Mouse (Mus musculus): ENCODE results near the gene Ggcx. TPM values are rescaled to one million over a fixed set of nuclear protein-coding genes. Genes with fewer than 3 reads are reported as not detected.

Ggcx gene
- 10 to 100 TPM; 21.7 to 24.4 TPM for total RNA-seq (2021)
- long read RNA-seq, experiment 1, transcript Ggcx-201 (15 exons, 2,929 nt) = major isoform, 7 of 13 reads
- long read RNA-seq, experiment 1, partial matches to known transcripts = 4 of 13 reads
- long read RNA-seq, experiment 1, other reads (novel, unspliced or antisense) = 2 of 13 reads
- long read RNA-seq, experiment 2, transcript Ggcx-201 (15 exons, 2,929 nt) = major isoform, 8 of 11 reads
- long read RNA-seq, experiment 2, partial matches to known transcripts = 2 of 11 reads
- long read RNA-seq, experiment 2, other reads (novel, unspliced or antisense) = 1 of 11 reads

GRCm38 (mm10) chr6:72414076-72414756 lies at the start of gene Ggcx:
Gene Ggcx (plus strand): TSS chr6:72414308.
- peak; percentile 89 to 94 for DNase-seq (ENCODE audit: low spot score in 2 of 2)

DNA sequence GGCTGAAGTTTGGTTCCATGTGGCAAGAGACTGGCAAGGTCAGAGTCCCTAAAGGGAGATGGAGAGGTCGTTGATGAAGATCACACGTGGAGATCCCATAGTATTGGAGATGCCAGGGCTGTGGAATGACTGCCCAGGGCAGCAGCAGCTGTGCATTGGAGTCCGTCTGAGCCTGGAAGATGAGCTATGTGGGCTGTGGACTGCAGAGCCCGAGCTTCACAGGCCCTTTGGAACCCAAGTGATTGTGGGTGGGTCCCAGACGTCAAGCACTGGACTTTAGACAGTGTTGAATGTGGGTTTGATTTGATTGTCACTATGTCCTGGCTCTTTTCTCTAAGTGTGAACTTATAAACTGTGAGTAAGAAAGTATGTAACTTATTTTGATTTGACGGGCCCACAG lies 49.1 kb upstream of the Ggcx start:
- no peak for DNase-seq (ENCODE audit: low spot score in 2 of 2)

- no peak for DNase-seq (ENCODE audit: low spot score in 2 of 2)
These were observed 47.8 kb upstream of the Ggcx start for GRCm38 (mm10) chr6:72366304-72366703.

DNA sequence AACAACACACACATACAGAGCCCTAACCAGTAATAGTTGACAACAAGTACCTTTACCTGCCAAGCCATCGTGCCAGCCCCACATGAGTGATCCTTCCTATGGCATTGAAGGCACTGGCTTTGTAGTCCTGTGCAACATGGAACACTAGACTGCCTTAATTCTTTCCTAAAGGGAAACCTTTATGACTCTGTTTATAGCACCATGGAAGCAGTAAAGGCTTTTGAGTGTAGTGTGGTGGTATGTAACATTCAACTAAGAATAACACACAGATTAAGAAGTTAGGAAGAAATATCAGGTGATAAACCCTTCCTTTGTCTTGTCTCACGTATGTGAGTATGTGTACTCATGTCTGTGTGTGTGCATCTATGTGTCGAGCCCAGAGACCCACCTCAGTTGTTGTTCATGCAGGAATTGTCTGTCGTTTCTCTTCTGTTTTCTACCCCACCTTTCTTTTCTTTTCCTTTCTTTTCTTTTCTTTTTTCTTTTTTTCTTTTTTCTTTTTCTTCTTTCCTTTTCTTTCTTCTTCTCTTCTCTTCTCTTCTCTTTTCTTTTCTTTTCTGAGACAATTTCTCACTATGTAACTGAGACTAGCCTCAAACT lies 47.2 kb upstream of the Ggcx start, which contains the start of gene Rnf181:
Gene Rnf181, minus strand, starts transcription at position 113 of the 600 bp plus-strand sequence.
- DNase-seq (ENCODE audit: low spot score in 2 of 2) = no peak

DNA sequence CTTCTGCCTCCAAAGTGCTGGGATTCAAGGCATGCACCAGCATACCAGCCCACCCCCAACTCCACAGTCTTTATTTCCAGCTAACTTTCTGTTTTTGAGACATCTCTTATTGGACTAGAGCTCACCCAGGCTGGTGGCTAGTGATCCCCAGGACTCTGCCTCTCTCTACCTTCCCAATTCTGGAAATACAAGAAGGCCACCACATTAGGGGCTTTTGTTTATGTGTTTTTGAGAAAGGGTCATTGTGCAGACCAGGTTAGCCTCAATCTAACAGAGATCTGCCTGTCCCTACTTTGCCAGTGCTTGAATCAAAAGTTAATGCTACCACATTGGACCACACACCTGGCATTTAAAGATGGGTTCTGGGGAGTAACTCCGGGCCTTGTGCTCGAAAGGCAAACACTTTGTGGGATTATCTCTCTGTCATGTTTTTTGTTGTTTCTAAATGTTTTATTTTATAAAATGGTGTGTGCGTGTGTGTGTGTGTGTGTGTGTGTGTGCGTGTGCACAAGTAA lies 46.6 kb upstream of the Ggcx start:
- DNase-seq (ENCODE audit: low spot score in 2 of 2) = no peak

DNA sequence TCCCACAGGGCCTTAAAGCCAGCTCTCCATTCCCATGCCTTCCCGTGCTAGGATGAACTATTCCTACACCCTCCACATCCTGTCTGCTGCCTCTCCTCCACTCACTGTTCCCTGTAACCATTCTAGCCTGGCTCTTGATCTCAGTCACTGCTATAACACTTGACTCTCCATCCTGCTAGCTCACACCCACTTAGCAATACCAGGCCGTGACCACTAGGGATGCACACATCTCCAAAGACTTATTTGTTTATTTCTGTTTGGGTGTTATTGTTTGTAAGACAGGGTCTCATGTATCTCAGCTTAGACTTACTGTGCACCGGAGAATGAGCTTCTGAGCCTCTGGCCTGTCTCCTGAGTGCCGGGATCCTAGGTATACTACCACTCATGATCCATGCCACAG lies 44.6 kb upstream of the Ggcx start:
- DNase-seq (ENCODE audit: low spot score in 2 of 2) = no peak

DNA sequence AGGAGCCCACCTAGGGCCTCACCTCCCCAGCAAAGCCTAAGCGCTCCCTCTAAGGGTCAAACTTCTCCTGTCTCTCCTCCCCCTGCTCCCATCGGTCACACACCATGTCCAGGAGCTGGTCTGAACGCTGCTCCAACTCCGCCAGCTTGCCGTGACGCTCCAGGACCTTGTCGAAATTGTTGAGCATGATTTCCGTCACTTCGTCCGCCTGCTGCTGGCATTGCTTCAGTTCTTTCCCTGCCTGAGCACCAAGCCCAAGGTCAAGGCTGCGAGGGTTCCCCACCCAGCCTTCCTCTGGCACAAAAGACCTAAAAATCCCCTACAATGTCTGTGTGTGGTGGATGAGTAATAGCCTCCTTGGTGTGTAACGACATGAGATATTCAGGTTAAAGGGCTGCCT lies 44.0 kb upstream of the Ggcx start:
- DNase-seq (ENCODE audit: low spot score in 2 of 2) = no peak

DNA sequence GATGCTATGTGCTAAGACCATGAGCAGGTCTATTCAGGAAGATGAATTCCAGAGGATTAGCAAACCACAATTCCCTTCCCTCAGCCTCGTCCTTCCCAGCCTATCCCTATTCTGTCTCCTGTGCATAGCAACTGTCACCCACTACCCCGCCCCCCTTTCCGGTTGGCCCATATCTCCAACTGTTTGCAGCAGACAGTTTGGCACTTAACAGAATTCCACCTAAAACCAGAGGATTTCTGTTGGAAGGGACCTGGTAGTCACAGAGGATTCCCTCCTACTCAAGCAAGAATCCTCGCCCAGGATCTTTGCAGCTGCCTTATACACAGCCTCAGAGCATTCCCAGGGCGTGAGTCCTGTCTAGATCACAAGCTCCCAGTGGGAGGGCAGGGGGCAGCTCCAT lies 43.0 kb upstream of the Ggcx start:
- DNase-seq (ENCODE audit: low spot score in 2 of 2) = peak; percentile 54 to 59

DNA sequence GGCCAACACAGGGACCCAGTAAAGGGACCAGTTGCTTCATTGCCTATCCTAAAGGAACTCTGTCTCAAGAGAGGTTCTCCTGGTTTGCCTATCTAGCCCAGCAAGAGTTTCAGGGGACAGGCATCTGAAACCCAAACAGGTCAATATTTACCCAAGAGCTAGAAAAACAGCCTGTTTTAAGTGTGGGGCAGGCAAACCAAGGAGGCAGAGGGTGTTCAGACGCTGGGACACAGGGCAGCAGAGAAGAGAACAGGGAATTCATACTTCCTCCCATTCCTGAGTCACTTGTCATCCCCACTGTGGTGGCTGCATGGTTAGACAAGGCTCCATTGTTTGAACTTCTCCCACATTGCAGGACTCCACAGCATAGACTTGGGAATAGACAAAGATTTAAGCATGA lies 42.5 kb upstream of the Ggcx start:
- no peak for DNase-seq (ENCODE audit: low spot score in 2 of 2)

- no peak for DNase-seq (ENCODE audit: low spot score in 2 of 2)
These were observed 40.9 kb upstream of the Ggcx start for GRCm38 (mm10) chr6:72373184-72373583.

GRCm38 (mm10) chr6:72374206-72374605 lies 39.9 kb upstream of the Ggcx start:
- DNase-seq (ENCODE audit: low spot score in 2 of 2) = no peak

DNA sequence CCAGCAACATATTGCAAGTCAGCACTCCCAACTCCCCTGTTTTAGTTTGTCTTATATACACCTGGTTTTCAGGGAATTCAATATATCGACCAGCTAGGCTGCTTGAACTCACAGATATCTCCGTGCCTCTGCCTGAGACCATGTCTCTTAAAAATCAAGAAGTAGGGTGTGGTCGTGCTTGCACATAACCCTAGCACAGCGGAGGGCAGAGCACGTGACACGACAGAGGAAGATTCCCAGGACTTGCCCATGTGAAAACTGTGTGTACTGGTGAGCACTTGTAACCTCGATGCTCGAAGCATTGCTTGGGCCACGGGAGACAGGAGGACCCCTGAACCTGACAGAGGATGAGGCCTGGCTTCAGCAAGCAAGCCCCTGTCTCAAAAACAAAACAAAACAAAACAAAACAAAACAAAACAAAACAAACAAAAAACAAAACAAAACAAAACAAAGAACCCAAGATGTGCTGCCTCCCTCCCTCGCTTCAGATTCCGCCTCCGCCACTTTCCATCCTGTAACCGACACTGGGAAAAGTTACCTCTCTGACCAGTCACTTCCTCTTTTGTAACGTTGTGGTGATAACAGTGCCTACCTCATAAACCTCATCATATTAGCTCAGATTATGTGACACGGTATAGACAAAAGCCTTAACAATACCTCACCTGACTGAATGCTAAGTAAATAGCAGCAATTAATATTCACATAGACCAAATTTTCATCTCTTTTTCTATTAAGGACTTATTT lies 39.1 kb upstream of the Ggcx start:
- no peak for DNase-seq (ENCODE audit: low spot score in 2 of 2)

GRCm38 (mm10) chr6:72378510-72379234 lies 35.4 kb upstream of the Ggcx start:
- DNase-seq (ENCODE audit: low spot score in 2 of 2) = no peak

- no peak for DNase-seq (ENCODE audit: low spot score in 2 of 2)
These were observed 34.6 kb upstream of the Ggcx start for GRCm38 (mm10) chr6:72379377-72380130.

- peak in 1 of 2 experiments; percentile 49 for DNase-seq (ENCODE audit: low spot score in 2 of 2)
These were observed 33.9 kb upstream of the Ggcx start, which contains the start of gene Vamp5 for GRCm38 (mm10) chr6:72380131-72380770. Gene Vamp5 (minus strand): TSS chr6:72380468.

- DNase-seq (ENCODE audit: low spot score in 2 of 2) = no peak
These were observed 31.6 kb upstream of the Ggcx start for GRCm38 (mm10) chr6:72382494-72382893.

DNA sequence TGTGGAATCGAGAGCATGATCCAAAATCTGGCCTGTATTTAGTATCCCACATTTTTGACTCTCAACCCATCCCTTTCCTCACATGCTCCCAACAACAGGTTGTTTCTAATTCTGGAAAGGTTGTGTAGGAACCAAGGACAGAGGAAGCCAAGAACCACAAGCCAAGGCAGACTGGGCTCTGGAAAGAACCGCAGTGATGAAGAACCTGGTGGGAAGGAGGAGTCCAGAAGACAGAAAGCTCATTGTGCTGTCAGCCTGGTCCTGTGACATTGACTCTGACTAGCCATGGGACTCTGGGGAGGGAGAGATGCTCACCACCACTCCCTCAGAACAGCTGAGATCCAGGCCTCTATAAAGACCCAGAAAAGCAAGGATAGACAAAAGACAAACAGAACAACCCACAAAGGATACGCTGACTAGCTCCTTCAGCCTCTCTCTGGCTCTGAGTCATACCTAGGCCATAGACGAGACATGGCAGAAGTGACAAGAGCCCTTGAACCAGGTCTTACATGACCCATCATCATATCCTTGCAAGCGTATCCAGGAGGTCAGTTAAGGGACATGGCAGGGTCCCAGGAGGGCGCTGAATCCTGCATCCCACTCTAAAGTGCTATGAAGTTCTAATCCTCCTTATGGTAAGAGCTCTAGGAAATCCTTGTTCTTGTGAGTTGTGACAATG lies 30.8 kb upstream of the Ggcx start:
- DNase-seq (ENCODE audit: low spot score in 2 of 2) = no peak

GRCm38 (mm10) chr6:72383952-72384351 lies 30.2 kb upstream of the Ggcx start:
- no peak for DNase-seq (ENCODE audit: low spot score in 2 of 2)

- DNase-seq (ENCODE audit: low spot score in 2 of 2) = no peak
These were observed 28.9 kb upstream of the Ggcx start for GRCm38 (mm10) chr6:72385258-72385657.
